Mouse (Mus musculus): ENCODE data around the gene Aunip.
A peak's percentile ranks its signal among the peaks of the same experiment; 100 is the strongest.

The Aunip gene

GRCm38 (mm10) chr4:134517719-134518118 is 6.9 kb downstream of the Aunip start:
- no peak for DNase-seq

GRCm38 (mm10) chr4:134518541-134518940 is 7.7 kb downstream of the Aunip start:
- no peak for DNase-seq

- no peak for DNase-seq
These were observed 8.5 kb downstream of the Aunip start for GRCm38 (mm10) chr4:134519281-134519680.

- no peak for DNase-seq
These were observed 12.6 kb downstream of the Aunip start for GRCm38 (mm10) chr4:134523447-134523846.

GRCm38 (mm10) chr4:134525806-134526205 is 15.0 kb downstream of the Aunip start:
- no peak for DNase-seq

- no peak for DNase-seq
These were observed 15.4 kb downstream of the Aunip start for GRCm38 (mm10) chr4:134526220-134526619.

GRCm38 (mm10) chr4:134532928-134533327 is 22.1 kb downstream of the Aunip start:
- DNase-seq: no peak

GRCm38 (mm10) chr4:134533421-134533820 is 22.6 kb downstream of the Aunip start:
- DNase-seq: no peak

GRCm38 (mm10) chr4:134534124-134534886 is 23.5 kb downstream of the Aunip start:
- peak; percentile 67 to 68 for DNase-seq

GRCm38 (mm10) chr4:134534932-134535786 is 24.4 kb downstream of the Aunip start, which contains the start of gene Mtfr1l:
TSS of gene Mtfr1l (minus strand) at chr4:134535387.
- DNase-seq: peak; percentile 98 to 99

- no peak for DNase-seq
These were observed 25.0 kb downstream of the Aunip start for GRCm38 (mm10) chr4:134535787-134536151.

- DNase-seq: no peak
These were observed 28.3 kb downstream of the Aunip start for GRCm38 (mm10) chr4:134538997-134539580.

- no peak for DNase-seq
These were observed 31.9 kb downstream of the Aunip start for GRCm38 (mm10) chr4:134542726-134543125.

- peak; percentile 82 to 95 for DNase-seq
These were observed 32.5 kb downstream of the Aunip start for GRCm38 (mm10) chr4:134543261-134543660.

- DNase-seq: no peak
These were observed 36.3 kb downstream of the Aunip start for GRCm38 (mm10) chr4:134546814-134547705.

- no peak for DNase-seq
These were observed 37.6 kb downstream of the Aunip start for GRCm38 (mm10) chr4:134548169-134548938.

GRCm38 (mm10) chr4:134549899-134550298 is 39.1 kb downstream of the Aunip start:
- no peak for DNase-seq

GRCm38 (mm10) chr4:134551494-134552316 is 40.9 kb downstream of the Aunip start, which contains the start of gene Selenon:
TSS of gene Selenon (minus strand) at chr4:134552166.
- DNase-seq: peak; percentile 26 to 32

- no peak for DNase-seq
These were observed 42.8 kb downstream of the Aunip start for GRCm38 (mm10) chr4:134553631-134554030.

- peak in 1 of 2 experiments; percentile 20 for DNase-seq
These were observed 45.3 kb downstream of the Aunip start for GRCm38 (mm10) chr4:134555956-134556580.
